Mouse (Mus musculus) lung, embryonic 14.5 days (tissue): ENCODE results near the gene Amh. TPM values are rescaled to one million over a fixed set of nuclear protein-coding genes. Genes with fewer than 3 reads are reported as not detected.

Experiments
- ATAC-seq: fragments of 200-750 bp; cut with Nextera tagmentation; 2 replicates; pipeline ENCODE4 v1.8.0; 2017; ENCODE audit warnings: mild to moderate bottlenecking, moderate TSS enrichment, moderate library complexity; ENCODE audit not compliant: insufficient read depth
- DNase-seq: peaks from one replicate; pipeline ENCODE4 v3.0.0-alpha.2; 2015
- H3K27ac ChIP-seq: fragments of 300-500 bp; sonication (generic); 2 replicates; pipeline ENCODE4 v1.5.1; 2014; ENCODE audit warnings: low read depth, mild to moderate bottlenecking, moderate library complexity
- H3K27me3 ChIP-seq: fragments of 300-500 bp; sonication (generic); 2 replicates; pipeline ENCODE4 v1.6.1; 2014; ENCODE audit warnings: low read length, control low read depth; ENCODE audit not compliant: insufficient read depth
- H3K36me3 ChIP-seq: fragments of 300-500 bp; sonication (generic); 2 replicates; pipeline ENCODE4 v1.6.1; 2014; ENCODE audit warnings: control low read depth; ENCODE audit not compliant: insufficient read depth
- H3K4me1 ChIP-seq: fragments of 300-500 bp; sonication (generic); 2 replicates; pipeline ENCODE4 v1.6.1; 2014; ENCODE audit warnings: antibody characterized with exemption, control low read depth; ENCODE audit not compliant: insufficient read depth
- H3K4me2 ChIP-seq: fragments of 300-500 bp; sonication (generic); 2 replicates; pipeline ENCODE4 v1.6.1; 2014; ENCODE audit warnings: mild to moderate bottlenecking
- H3K4me3 ChIP-seq: fragments of 300-500 bp; sonication (generic); 2 replicates; pipeline ENCODE4 v1.5.1; 2014; ENCODE audit warnings: low read depth, low read length
- H3K9ac ChIP-seq: fragments of 300-500 bp; sonication (generic); 2 replicates; pipeline ENCODE4 v1.6.1; 2014
- H3K9me3 ChIP-seq: fragments of 300-500 bp; sonication (generic); 2 replicates; pipeline ENCODE4 v1.6.1; 2016; ENCODE audit warnings: low read depth, low read length, control low read depth
- CTCF ChIP-seq: IDR thresholded peaks from 2 replicates; pipeline ENCODE4 v1.5.1; 2016; ENCODE audit warnings: antibody characterized with exemption, low read depth
- WGBS: fragments of 180-500 bp; shearing (Covaris S2); extraction: QIAGEN DNeasy Blood & Tissue Kit; methylation state at CpG from one replicate; pipeline ENCODE4 v1.1.7; 2014; 5-methylcytosine and 5-hydroxymethylcytosine counted together
- microRNA counts: library from miRNA; unstranded; fragments of <30 nt; microRNA quantifications from one replicate; lab custom pipeline; 2016
- microRNA-seq: library from miRNA; unstranded; fragments of <30 nt; microRNA quantifications from one replicate; pipeline ENCODE4, GENCODE M21; 2016; ENCODE audit warnings: borderline number of aligned reads
- polyA plus RNA-seq: library from polyadenylated mRNA; unstranded; fragments of >200 nt; fragmentation: Nextera tagmentation; extraction: Ambion mirVana; gene quantifications from 2 replicates; pipeline ENCODE4 v1.2.1, GENCODE M21; 2014

Amh gene
- polyA plus RNA-seq, 1 experiment from 2014 or later = 0.14 TPM

GRCm38 (mm10) chr10:80848571-80848970 is 43.5 kb downstream of the Amh start:
- peak; percentile 66 for DNase-seq
- Histone ChIP-seq H3K4me1 (no peaks in the 10 kb centered on the region), H3K9me3 (no peaks in the 10 kb centered on the region), H3K27ac (no peak overlapping the region), H3K27me3 (peaks cover 24% of the 10 kb centered on the region), H3K36me3 (peaks cover 22% of the 10 kb centered on the region), H3K9ac (no peak overlapping the region), H3K4me2 (no peak overlapping the region), H3K4me3 (no peak overlapping the region)
- WGBS = 6% methylated on average over 10 of the region's 10 CpGs
- TF ChIP-seq CTCF = no peak
- ATAC-seq = peak; percentile 19; the same call in 1 of the 2 replicates

GRCm38 (mm10) chr10:80854913-80855748 is 50.1 kb downstream of the Amh start, which contains the start of the genes Lsm7 and Sppl2b:
Gene Lsm7, minus strand, starts transcription at chr10:80855209.
Gene Sppl2b, plus strand, starts transcription at chr10:80855275.
- Histone ChIP-seq H3K4me2 (peak within 1 kb of the TSS; percentile 99), H3K9me3 (no peaks in the 10 kb centered on the region), H3K27me3 (no peaks in the 10 kb centered on the region), H3K36me3 (peaks cover 23% of the 10 kb centered on the region), H3K27ac (no peak within 1 kb of the TSS), H3K4me1 (peaks cover 4% of the 10 kb centered on the region; the same call in 1 of the 2 replicates), H3K4me3 (peak within 1 kb of the TSS; percentile 81), H3K9ac (peak within 1 kb of the TSS; percentile 85)
- TF ChIP-seq CTCF = no peak
- peak; percentile 81 for ATAC-seq
- under 1% methylated on average over 80 of the region's 81 CpGs for WGBS
- peak; percentile 99 for DNase-seq

- Histone ChIP-seq H3K27ac (no peak overlapping the region), H3K4me3 (peak overlapping the region; percentile 81), H3K4me2 (peak overlapping the region; percentile 99), H3K27me3 (no peaks in the 10 kb centered on the region), H3K4me1 (peaks cover 4% of the 10 kb centered on the region; the same call in 1 of the 2 replicates), H3K36me3 (peaks cover 23% of the 10 kb centered on the region), H3K9me3 (no peaks in the 10 kb centered on the region), H3K9ac (peak overlapping the region; percentile 85)
- peak; percentile 17 for DNase-seq
- 19% methylated on average over 11 of the region's 11 CpGs for WGBS
- TF ChIP-seq CTCF = no peak
- no peak for ATAC-seq
Measured at GRCm38 (mm10) chr10:80855749-80856073, 50.7 kb downstream of the Amh start.

GRCm38 (mm10) chr10:80856267-80856666 is 51.2 kb downstream of the Amh start:
- Histone ChIP-seq H3K9me3 (no peaks in the 10 kb centered on the region), H3K27ac (0 out of 2 replicates have a peak overlapping the region, but pooled peaks have one; percentile 71)
- WGBS = 51% methylated on average over 3 of the region's 3 CpGs

GRCm38 (mm10) chr10:80856908-80857307 is 51.9 kb downstream of the Amh start:
- Histone ChIP-seq H3K9me3 (no peaks in the 10 kb centered on the region), H3K4me3 (peak overlapping the region; percentile 12; the same call in 1 of the 2 replicates), H3K27me3 (no peaks in the 10 kb centered on the region), H3K36me3 (peaks cover 18% of the 10 kb centered on the region), H3K9ac (peak overlapping the region; percentile 85), H3K27ac (peak overlapping the region; percentile 71), H3K4me2 (peak overlapping the region; percentile 99), H3K4me1 (peaks cover 4% of the 10 kb centered on the region; the same call in 1 of the 2 replicates)
- no peak for DNase-seq
- ATAC-seq = no peak
- WGBS = 76% methylated on average over 5 of the region's 5 CpGs
- TF ChIP-seq CTCF = no peak

More at GRCm38 (mm10) chr10:80856267-80856666, 51.2 kb downstream of the Amh start:
- H3K4me2 ChIP-seq = peak overlapping the region; percentile 99
- peak overlapping the region; percentile 81 for H3K4me3 ChIP-seq
- H3K9ac ChIP-seq = peak overlapping the region; percentile 85
- H3K36me3 ChIP-seq = peaks cover 21% of the 10 kb centered on the region
- TF ChIP-seq CTCF = peak; percentile 39; the same call in 1 of the 2 replicates
- peak; percentile 48 for DNase-seq
- H3K27me3 ChIP-seq = no peaks in the 10 kb centered on the region
- peaks cover 4% of the 10 kb centered on the region; the same call in 1 of the 2 replicates for H3K4me1 ChIP-seq
- ATAC-seq = no peak

MicroRNAs encoded within 50 kb of the gene (microRNA counts, 519-probe panel; counts per million panel counts)
- microRNA mmu-miR-1982 (lab: Ali Mortazavi, UCI) = 30.5 counts per million

Small RNA genes within 50 kb of the gene (microRNA-seq; reads per million reads assigned to microRNA genes)
- gene Mir1982 = 4.3 reads per million, percentile 15 among the genes with 10 or more reads in this experiment

Other genes with a start within 250 kb of the Amh start
- 27.8 and 34.5 TPM in 2 replicates for gene Rexo1, start 243.7 kb upstream of the Amh start, polyA plus RNA-seq
- gene Klf16, start 227.9 kb upstream of the Amh start, polyA plus RNA-seq = 9.5 and 11.8 TPM in 2 replicates
- gene Abhd17a, start 214.9 kb upstream of the Amh start, polyA plus RNA-seq = 151 and 153 TPM in 2 replicates
- 90.5 and 92.8 TPM in 2 replicates for gene Scamp4, start 202.4 kb upstream of the Amh start, polyA plus RNA-seq
- 8.7 and 10.1 TPM in 2 replicates for gene Adat3, start 202.4 kb upstream of the Amh start, polyA plus RNA-seq
- gene Gm49322, start 199.2 kb upstream of the Amh start, polyA plus RNA-seq = 2.4 and 3.1 TPM in 2 replicates
- gene Csnk1g2, start 182.4 kb upstream of the Amh start, polyA plus RNA-seq = 105 and 124 TPM in 2 replicates
- 82.5 and 101 TPM in 2 replicates for gene Btbd2, start 148.2 kb upstream of the Amh start, polyA plus RNA-seq
- 102 and 110 TPM in 2 replicates for gene Mknk2, start 127.1 kb upstream of the Amh start, polyA plus RNA-seq
- gene Mob3a, start 103.3 kb upstream of the Amh start, polyA plus RNA-seq = 35.1 and 40.3 TPM in 2 replicates
- 6.7 and 7.3 TPM in 2 replicates for gene Izumo4, start 103.1 kb upstream of the Amh start, polyA plus RNA-seq
- 62.0 and 69.6 TPM in 2 replicates for gene Ap3d1, start 63.0 kb upstream of the Amh start, polyA plus RNA-seq
- 26.9 and 29.1 TPM in 2 replicates for gene Dot1l, start 50.0 kb upstream of the Amh start, polyA plus RNA-seq
- 97.2 and 98.4 TPM in 2 replicates for gene Sf3a2, start 7.0 kb upstream of the Amh start, polyA plus RNA-seq
- 113 and 121 TPM in 2 replicates for gene Plekhj1, start 6.6 kb upstream of the Amh start, polyA plus RNA-seq
- 0.93 and 0.97 TPM in 2 replicates for gene Jsrp1, start 8.3 kb downstream of the Amh start, polyA plus RNA-seq
- gene Oaz1, start 21.4 kb downstream of the Amh start, polyA plus RNA-seq = 1,866 and 1,984 TPM in 2 replicates
- 0.05 and 0.17 TPM in 2 replicates for gene Lingo3, start 38.8 kb downstream of the Amh start, polyA plus RNA-seq
- 334 and 337 TPM in 2 replicates for gene Lsm7, start 50.0 kb downstream of the Amh start, polyA plus RNA-seq
- 32.3 and 38.7 TPM in 2 replicates for gene Sppl2b, start 50.0 kb downstream of the Amh start, polyA plus RNA-seq
- 0.05 TPM in 1 of 2 replicates, not detected in the other for gene Tmprss9, start 66.6 kb downstream of the Amh start, polyA plus RNA-seq
- 315 and 321 TPM in 2 replicates for gene Timm13, start 95.7 kb downstream of the Amh start, polyA plus RNA-seq
- 22.9 and 24.4 TPM in 2 replicates for gene Lmnb2, start 113.0 kb downstream of the Amh start, polyA plus RNA-seq
- gene Gadd45b, start 124.8 kb downstream of the Amh start, polyA plus RNA-seq = 18.3 and 24.6 TPM in 2 replicates
- 4.5 and 5.7 TPM in 2 replicates for gene Gng7, start 209.7 kb downstream of the Amh start, polyA plus RNA-seq
- gene Diras1, start 220.4 kb downstream of the Amh start, polyA plus RNA-seq = 0.08 and 0.09 TPM in 2 replicates
- 11.7 and 15.2 TPM in 2 replicates for gene Slc39a3, start 232.2 kb downstream of the Amh start, polyA plus RNA-seq